Mouse (Mus musculus): ENCODE data around the gene Krt34. TPM values are rescaled to one million over a fixed set of nuclear protein-coding genes. Genes with fewer than 3 reads are reported as not detected.

The Krt34 gene
- total RNA-seq, 2 experiments from 2014 or later, result not detected

DNA sequence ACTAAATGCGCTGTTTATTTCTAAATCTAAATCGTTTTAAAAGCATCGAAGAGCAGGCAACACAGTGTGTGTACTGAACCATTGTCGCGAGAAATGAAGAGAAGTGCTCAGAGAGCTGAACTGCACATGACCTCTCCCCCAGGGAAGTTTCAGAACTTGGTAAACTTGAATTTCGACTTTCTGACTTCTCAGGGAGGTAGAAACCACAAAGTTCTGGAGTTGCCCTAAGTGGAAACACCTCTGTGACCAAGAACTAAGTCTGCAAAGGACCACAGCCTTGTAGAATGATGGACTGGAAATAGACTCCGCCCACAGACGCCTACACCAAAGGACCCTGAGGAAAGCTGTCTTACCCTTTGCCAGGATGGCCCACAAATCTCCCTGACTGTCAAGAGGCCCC is 35.4 kb downstream of the Krt34 start:
- intact Hi-C loops (cut with DNase I), result loop anchor here (2.0 to 10.0 kb wide), 3 partner anchors 279 to 621 kb away; partner anchors contain the start of gene Krt10
- DNase-seq (ENCODE audit: low spot score in 2 of 2), result no peak

DNA sequence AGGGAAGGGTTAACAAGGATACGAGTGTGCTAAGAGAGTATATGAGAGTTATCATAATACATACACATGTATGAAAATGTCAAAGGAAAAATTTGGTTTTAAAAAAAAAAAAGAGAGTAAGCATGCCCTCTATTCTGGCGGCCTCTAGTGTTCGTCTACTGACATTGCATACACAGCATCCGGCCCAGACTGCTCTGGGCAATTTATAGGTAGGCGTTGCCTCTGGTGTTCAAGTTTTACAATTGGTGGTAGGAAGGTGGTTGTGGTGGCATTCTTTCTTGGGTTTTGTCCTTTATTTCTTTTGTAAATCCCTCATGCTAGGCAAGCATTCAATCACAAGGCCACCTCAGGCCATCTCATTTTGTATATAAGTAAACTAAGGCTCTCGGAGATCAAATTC is 36.5 kb downstream of the Krt34 start:
- peak; percentile 34 to 60 for DNase-seq (ENCODE audit: low spot score in 2 of 2)
- intact Hi-C loops (cut with DNase I), result loop anchor here (2.0 to 10.0 kb wide), 3 partner anchors 280 to 620 kb away; partner anchors contain the start of gene Krt10

GRCm38 (mm10) chr11:99999091-99999490 is 42.3 kb downstream of the Krt34 start:
- intact Hi-C loops (cut with DNase I), result no loop called here
- no peak for DNase-seq (ENCODE audit: low spot score in 2 of 2)

DNA sequence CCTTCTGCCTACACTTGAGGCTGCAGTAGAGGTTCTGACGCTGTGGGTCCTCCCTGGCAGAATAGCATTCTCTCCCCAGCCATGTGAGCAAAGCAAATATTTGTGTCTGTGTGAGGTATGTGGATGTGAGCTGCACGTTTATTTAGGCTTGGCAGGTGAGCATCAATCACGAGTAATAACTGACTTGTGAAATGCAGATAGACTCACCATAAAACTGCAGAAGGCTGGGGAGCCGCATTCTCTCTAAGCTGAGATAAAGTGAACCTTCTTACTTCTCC is 47.0 kb downstream of the Krt34 start:
- intact Hi-C loops (cut with DNase I), result no loop called here
- DNase-seq (ENCODE audit: low spot score in 2 of 2), result no peak

DNA sequence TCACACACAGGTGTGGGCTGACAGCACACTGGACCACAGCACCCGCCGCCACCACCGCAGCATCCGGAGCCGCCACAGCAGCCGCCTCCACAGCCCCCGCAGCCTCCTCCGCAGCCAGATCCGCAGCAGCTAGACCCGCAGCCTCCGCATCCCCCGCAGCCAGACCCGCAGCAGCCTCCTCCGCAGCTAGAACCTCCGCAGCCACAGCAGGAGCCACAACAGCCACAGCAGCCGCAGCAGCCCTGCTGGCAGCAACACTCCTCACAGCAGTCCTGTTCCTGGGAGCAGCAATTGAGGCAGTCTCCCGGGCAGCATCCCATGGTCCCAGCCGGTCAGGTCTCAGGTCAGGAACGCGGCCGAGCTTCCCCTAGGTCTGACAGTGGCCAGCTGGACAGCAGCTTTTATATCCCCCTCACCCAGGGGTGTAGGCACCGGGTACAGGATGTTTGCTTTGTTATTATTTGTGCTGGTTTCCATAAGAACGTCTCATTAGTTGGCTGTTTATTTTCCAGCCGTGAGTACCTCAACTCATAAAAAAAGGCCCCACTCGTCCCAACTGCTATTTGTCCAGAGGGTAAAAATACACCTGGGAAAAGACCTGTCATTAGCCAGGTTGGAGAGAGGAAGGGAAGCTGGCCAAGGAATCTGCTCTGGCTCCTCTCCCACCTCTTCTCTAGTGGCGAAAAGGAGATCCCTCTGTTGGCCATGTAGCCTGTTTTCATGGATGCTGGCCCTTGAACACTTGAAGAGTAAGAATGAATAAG is 47.6 kb downstream of the Krt34 start, which contains the start of gene Krtap17-1:
Gene Krtap17-1 (minus strand): TSS at position 375 of the 764 bp plus-strand sequence.
- DNase-seq (ENCODE audit: low spot score in 2 of 2), result no peak
- intact Hi-C loops (cut with DNase I), result no loop called here

GRCm38 (mm10) chr11:99990571-99990970 is 50.8 kb downstream of the Krt34 start:
- intact Hi-C loops (cut with DNase I), result no loop called here
- DNase-seq (ENCODE audit: low spot score in 2 of 2), result no peak

DNA sequence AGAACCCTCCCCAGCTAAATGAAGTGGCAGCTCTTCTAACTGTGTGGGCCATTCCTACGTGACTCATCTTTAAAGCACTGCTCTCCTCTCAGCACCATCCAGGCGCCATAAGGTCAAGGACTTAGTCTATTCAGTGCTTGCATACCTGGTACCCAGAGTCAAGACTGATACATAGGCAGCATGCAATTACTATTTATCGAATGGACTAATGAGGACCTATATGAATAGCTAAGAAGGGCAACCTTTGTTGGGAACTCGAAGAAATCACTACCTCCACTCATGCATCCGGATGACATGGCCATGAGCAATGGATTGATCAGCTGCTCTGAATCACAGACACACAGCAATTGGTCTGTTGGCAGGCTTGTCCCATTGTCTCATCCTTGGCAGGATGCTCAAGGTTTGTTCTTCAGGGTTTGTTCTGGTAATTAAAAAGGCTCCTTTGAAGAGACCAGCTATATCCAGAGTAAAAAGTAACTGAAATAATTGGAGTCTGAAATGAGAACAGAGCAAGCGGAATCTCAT is 51.4 kb downstream of the Krt34 start:
- intact Hi-C loops (cut with DNase I), result no loop called here
- DNase-seq (ENCODE audit: low spot score in 2 of 2), result no peak

GRCm38 (mm10) chr11:99988530-99988929 is 52.8 kb downstream of the Krt34 start:
- DNase-seq (ENCODE audit: low spot score in 2 of 2), result no peak
- intact Hi-C loops (cut with DNase I), result no loop called here

Other genes starting within 250 kb of the Krt34 start
- gene Gm11596, start 248.1 kb downstream of the Krt34 start, total RNA-seq (2021), result not detected
- gene Gm11569, start 242.6 kb downstream of the Krt34 start, total RNA-seq (2021), result not detected
- gene Gm11554, start 237.1 kb downstream of the Krt34 start, total RNA-seq (2021), result not detected
- gene Krtap4-13, start 231.7 kb downstream of the Krt34 start, total RNA-seq (2021), result not detected
- gene Gm11564, start 225.9 kb downstream of the Krt34 start, total RNA-seq (2021), result not detected
- gene 2300003K06Rik, start 203.5 kb downstream of the Krt34 start, total RNA-seq (2021), result not detected
- gene Krtap4-16, start 189.9 kb downstream of the Krt34 start, total RNA-seq (2021), result not detected
- gene Gm11568, start 183.6 kb downstream of the Krt34 start, total RNA-seq (2021), result not detected
- gene Gm11559, start 177.1 kb downstream of the Krt34 start, total RNA-seq (2021), result not detected
- not detected for gene Krtap9-1, start 168.2 kb downstream of the Krt34 start, total RNA-seq (2021)
- gene Gm11567, start 162.4 kb downstream of the Krt34 start, total RNA-seq (2021), result not detected
- not detected for gene Krtap31-1, start 133.6 kb downstream of the Krt34 start, total RNA-seq (2021)
- gene Gm11565, start 126.8 kb downstream of the Krt34 start, total RNA-seq (2021), result not detected
- not detected for gene Krtap31-2, start 105.3 kb downstream of the Krt34 start, total RNA-seq (2021)
- not detected for gene Krtap9-5, start 93.1 kb downstream of the Krt34 start, total RNA-seq (2021)
- gene Krtap29-1, start 62.5 kb downstream of the Krt34 start, total RNA-seq (2021), result not detected
- gene Krtap16-1, start 55.0 kb downstream of the Krt34 start, total RNA-seq (2021), result not detected
- not detected for gene Krtap17-1, start 47.6 kb downstream of the Krt34 start, total RNA-seq (2021)
- not detected for gene Krt33a, start 25.3 kb downstream of the Krt34 start, total RNA-seq (2021)
- not detected for gene Krt33b, start 11.7 kb downstream of the Krt34 start, total RNA-seq (2021)
- gene Krt31, start 9.0 kb upstream of the Krt34 start, total RNA-seq (2021), result not detected
- not detected for gene Krt32, start 46.7 kb upstream of the Krt34 start, total RNA-seq (2021)
- not detected for gene Krt35, start 54.7 kb upstream of the Krt34 start, total RNA-seq (2021)
- gene Krt36, start 64.1 kb upstream of the Krt34 start, total RNA-seq (2021), result not detected
- gene Krt13, start 80.0 kb upstream of the Krt34 start, total RNA-seq (2021), result not detected
- not detected for gene Krt15, start 94.4 kb upstream of the Krt34 start, total RNA-seq (2021)
- not detected for gene Krt19, start 107.1 kb upstream of the Krt34 start, total RNA-seq (2021)
- 1 to 10 TPM; 2.0 to 4.0 TPM for gene Krt9, start 151.7 kb upstream of the Krt34 start, total RNA-seq (2021)
- gene Krt14, start 166.0 kb upstream of the Krt34 start, total RNA-seq (2021), result not detected
- not detected for gene Krt16, start 207.3 kb upstream of the Krt34 start, total RNA-seq (2021)
- not detected for gene Krt17, start 219.5 kb upstream of the Krt34 start, total RNA-seq (2021)
- not detected for gene Krt42, start 228.3 kb upstream of the Krt34 start, total RNA-seq (2021)